Mouse (Mus musculus) skeletal muscle tissue, adult 2 months (tissue): ENCODE measurements around the gene Ranbp17.
A peak's percentile ranks its signal among the peaks of the same experiment; 100 is the strongest.

ENCODE experiments used
- DNase-seq: peaks from one replicate; pipeline ENCODE4 v3.0.0-alpha.2; 2012; ENCODE audit warnings: low read depth, low spot score

The Ranbp17 gene

DNA sequence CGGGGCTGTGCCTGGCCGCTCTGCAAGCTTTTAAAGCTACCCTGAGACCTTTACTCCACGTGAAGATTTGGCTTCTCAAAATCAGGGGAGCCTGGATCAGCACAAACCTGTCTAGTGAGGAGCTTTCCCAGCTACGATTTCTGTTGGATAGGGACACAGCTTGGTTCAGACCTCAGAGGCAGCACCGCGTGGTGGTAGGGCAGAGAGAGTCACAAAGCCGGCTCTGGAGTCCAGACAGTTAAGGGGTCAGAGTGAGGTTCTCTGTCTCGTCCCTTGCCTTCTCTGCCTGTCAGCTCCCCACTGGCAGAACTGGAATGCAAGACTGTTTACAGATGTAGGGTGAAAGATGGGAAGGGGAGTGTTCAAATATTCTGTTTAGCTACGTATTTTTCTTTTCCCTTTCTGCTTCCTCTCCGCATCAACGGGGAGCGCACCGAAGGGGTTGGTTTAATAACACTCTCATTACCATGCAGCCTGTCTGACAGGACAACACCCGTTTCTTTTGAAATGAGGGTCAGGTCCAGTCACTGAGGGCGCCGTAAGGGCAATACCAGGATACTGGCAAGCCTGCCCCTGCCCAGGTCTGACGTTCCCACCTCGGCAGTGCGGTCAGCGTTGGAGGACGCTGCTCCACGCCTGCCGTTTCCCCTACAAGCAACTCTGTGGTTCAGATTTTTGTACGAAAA is 317.0 kb downstream of the Ranbp17 start:
- DNase-seq = no peak

- DNase-seq = no peak
These were observed 317.8 kb downstream of the Ranbp17 start for GRCm38 (mm10) chr11:33195531-33196446.

GRCm38 (mm10) chr11:33195061-33195460 is 318.5 kb downstream of the Ranbp17 start:
- no peak for DNase-seq

GRCm38 (mm10) chr11:33193695-33194094 is 319.9 kb downstream of the Ranbp17 start:
- no peak for DNase-seq

DNA sequence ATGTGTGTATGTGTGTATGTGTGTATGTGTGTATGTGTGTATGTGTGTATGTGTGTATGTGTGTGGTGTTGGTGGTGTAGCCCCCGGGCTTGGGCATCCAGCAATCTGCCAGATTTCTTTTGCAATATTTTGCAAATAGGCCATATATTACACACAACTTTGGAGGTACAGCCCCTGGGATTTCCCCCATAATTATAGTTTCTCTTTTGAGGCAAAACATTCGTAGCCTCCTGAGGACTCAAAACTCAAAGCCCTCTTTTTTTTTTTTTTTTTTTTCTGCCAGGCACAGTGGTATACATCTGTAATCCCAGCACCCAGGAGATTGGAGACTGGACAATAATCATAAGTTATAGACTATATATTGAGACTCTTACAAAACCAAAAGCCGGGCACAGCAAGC is 331.7 kb downstream of the Ranbp17 start:
- DNase-seq = no peak

GRCm38 (mm10) chr11:33180701-33181116 is 332.8 kb downstream of the Ranbp17 start:
- no peak for DNase-seq

GRCm38 (mm10) chr11:33179802-33180201 is 333.7 kb downstream of the Ranbp17 start:
- no peak for DNase-seq

GRCm38 (mm10) chr11:33176525-33177245 is 336.9 kb downstream of the Ranbp17 start:
- DNase-seq = peak; percentile 7

DNA sequence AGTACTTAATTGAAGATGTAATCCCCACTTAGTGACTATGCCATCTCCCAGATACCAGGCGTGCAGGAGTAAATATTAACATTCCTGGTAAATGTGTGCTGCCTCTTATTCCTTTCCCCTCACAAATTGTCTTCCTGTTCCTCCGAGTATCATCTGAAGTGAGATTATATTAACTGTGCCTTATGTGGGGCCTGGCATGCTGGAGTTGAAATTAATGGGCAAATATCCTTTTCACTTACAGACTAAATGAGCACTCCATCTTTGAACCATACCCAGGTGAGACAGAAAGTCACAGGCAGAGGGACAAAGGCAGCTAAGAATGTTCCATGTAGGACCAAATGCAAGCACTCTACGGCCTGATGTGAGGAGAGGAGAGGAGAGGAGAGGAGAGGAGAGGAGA is 337.8 kb downstream of the Ranbp17 start:
- DNase-seq = no peak

DNA sequence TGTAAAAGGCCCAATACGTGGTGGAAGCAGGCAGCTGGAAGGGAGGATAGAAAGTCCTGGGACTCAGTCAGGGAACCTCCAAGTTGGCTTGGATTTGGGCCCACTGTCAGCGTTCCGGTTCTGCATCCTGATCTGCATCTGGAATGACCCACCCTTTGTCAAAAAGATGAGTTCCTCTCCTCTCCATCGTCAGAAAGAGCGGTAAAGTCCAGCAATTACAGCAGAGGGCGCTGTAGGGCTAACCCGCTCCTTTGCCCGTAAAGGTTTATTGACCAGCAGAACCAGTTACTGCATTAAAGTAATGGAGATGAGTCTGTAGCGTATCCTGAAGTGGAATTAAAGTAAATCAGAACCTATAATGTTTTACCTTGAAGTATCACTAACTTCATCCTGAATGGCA is 343.1 kb downstream of the Ranbp17 start:
- no peak for DNase-seq

GRCm38 (mm10) chr11:33162998-33163506 is 350.5 kb downstream of the Ranbp17 start, which contains the start of gene Npm1:
Gene Npm1, minus strand, starts transcription at chr11:33163206.
- peak; percentile 100 for DNase-seq

- peak; percentile 47 for DNase-seq
These were observed 351.1 kb downstream of the Ranbp17 start for GRCm38 (mm10) chr11:33162211-33162997.
